Mouse (Mus musculus) ES-E14 (cell line): ENCODE measurements around the gene Gm49368.

Experiments
- CHD2 ChIP-seq: IDR thresholded peaks from 2 replicates; pipeline ENCODE4 v1.6.1; 2014; ENCODE audit warnings: mild to moderate bottlenecking, low read depth, low read length, inconsistent platforms
- HCFC1 ChIP-seq: IDR thresholded peaks from 2 replicates; pipeline ENCODE4 v1.6.1; 2012; ENCODE audit warnings: low read length, inconsistent platforms, borderline replicate concordance; ENCODE audit not compliant: insufficient read depth
- MAFK ChIP-seq: IDR thresholded peaks from 2 replicates; pipeline ENCODE4 v1.6.1; 2014; ENCODE audit warnings: mild to moderate bottlenecking, low read depth, low read length, inconsistent platforms; ENCODE audit not compliant: insufficient read depth
- ZC3H11A ChIP-seq: IDR thresholded peaks from 2 replicates; pipeline ENCODE4 v1.6.1; 2012; ENCODE audit warnings: low read depth, mild to moderate bottlenecking, inconsistent platforms, low read length, borderline replicate concordance
- ZNF384 ChIP-seq: IDR thresholded peaks from 2 replicates; pipeline ENCODE4 v1.6.1; 2012; ENCODE audit warnings: low read depth, low read length, inconsistent platforms

- TF ChIP-seq ZC3H11A (no peak), ZNF384 (no peak), HCFC1 (no peak), CHD2 (no peak), MAFK (no peak)
Measured at GRCm38 (mm10) chr7:128044142-128044785, 18.2 kb upstream of the Gm49368 start.
